Mouse (Mus musculus): ENCODE measurements at regions not wholly inside any gene's neighbourhood (a gene's known extent, or its start where the extent isn't known, plus 50 kb on each side); places are given as distances from the start of the nearest gene placed in this dataset.

GRCm38 (mm10) chr15:62176076-62176475 lies 1253.3 kb upstream of the A1bg start:
- TF ChIP-seq POLR2A (IDR thresholded peaks at IDR 0.05; ENCODE audit: low read depth, low read length) (no peak; the same call in 1 of the 2 replicates), EP300 (IDR thresholded peaks at IDR 0.05; ENCODE audit: low read length) (no peak), BHLHE40 (IDR thresholded peaks at IDR 0.05; ENCODE audit: low read depth, low read length) (no peak), RCOR1 (conservative IDR thresholded peaks at IDR 0.05; ENCODE audit: low read depth, low read length) (no peak)
